Comparison of ENCODE assay signal across 16 mouse cellular contexts in the genomic region with DNA sequence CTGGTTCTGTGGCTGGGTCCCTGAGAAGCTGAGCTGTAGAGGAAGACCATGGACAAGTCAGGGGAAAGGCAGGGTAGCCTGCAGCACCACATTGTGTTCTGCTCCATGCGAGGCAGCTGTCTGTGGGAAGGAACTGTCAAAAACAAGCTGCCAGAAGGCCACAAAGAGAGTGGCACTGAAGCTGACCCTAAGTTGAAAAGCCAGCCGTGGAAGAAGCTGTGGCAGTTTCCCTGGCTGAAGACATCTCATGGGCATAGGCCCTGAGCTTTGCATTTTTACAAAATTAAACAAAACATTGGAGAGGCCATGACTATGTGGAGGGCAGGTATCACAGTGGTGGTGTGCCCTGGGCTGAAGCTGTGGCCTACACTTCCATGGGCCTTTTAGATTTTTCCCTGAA. TPM values are rescaled to one million over a fixed set of nuclear protein-coding genes. Genes with fewer than 3 reads are reported as not detected.
DNase-seq lines count a peak whose midpoint lies in the region; ATAC-seq and TF ChIP-seq lines count a peak whose summit lies in the region.
"Had no signal": no experiment of that assay in that cellular context is flagged by ENCODE, and none has a peak within 500 bp of the region (broad histone marks: within the 10 kb centered on the region; RNA-seq: fewer than 3 reads in every experiment).

No protein-coding gene starts in this region.

- H3K36me3 ChIP-seq in heart, postnatal 0 days (replicated peaks; ENCODE audit: control insufficient read depth, insufficient read depth, low read length): no peaks in the 10 kb centered on the region
- H3K36me3 ChIP-seq in lung, embryonic 14.5 days (ENCODE audit: insufficient read depth): 0 out of 2 replicates have a peak, but pooled peaks cover 3% of the 10 kb centered on the region
- H3K36me3 ChIP-seq: neural tube, embryonic 13.5 days; stomach, embryonic 15.5 days had no signal

- H3K9me3 ChIP-seq in heart, postnatal 0 days (replicated peaks; ENCODE audit: control insufficient read depth, low read length): no peaks in the 10 kb centered on the region
- no peaks in the 10 kb centered on the region for H3K9me3 ChIP-seq in lung, embryonic 14.5 days (ENCODE audit: low read depth, low read length)
- H3K9me3 ChIP-seq: neural tube, embryonic 13.5 days; stomach, embryonic 15.5 days had no signal

- ATAC-seq in heart, postnatal 0 days (ENCODE audit: insufficient read depth, low read depth): no peak
- no peak for ATAC-seq in lung, embryonic 14.5 days (ENCODE audit: insufficient read depth)
- ATAC-seq: Patski had no signal

- TF ChIP-seq EP300 in heart, postnatal 0 days (IDR thresholded peaks at IDR 0.05; ENCODE audit: low read depth): no peak

- peaks cover 59% of the 10 kb centered on the region for H3K4me1 ChIP-seq in heart, postnatal 0 days (ENCODE audit: control insufficient read depth, insufficient read depth)
- H3K4me1 ChIP-seq in lung, embryonic 14.5 days (ENCODE audit: insufficient read depth): peaks cover 24% of the 10 kb centered on the region; the same call in 1 of the 2 replicates

- H3K4me3 ChIP-seq in heart, postnatal 0 days (ENCODE audit: low read depth, low read length): no peak overlapping the region
- no peak overlapping the region for H3K4me3 ChIP-seq in lung, embryonic 14.5 days (ENCODE audit: low read depth, low read length)
- H3K4me3 ChIP-seq: neural tube, embryonic 13.5 days; stomach, embryonic 15.5 days had no signal

- TF ChIP-seq CTCF in heart, postnatal 0 days (IDR thresholded peaks at IDR 0.05; ENCODE audit: low read depth): no peak
- no peak for TF ChIP-seq CTCF in lung, embryonic 14.5 days (IDR thresholded peaks at IDR 0.05; ENCODE audit: low read depth)

- WGBS in heart, postnatal 0 days: 40% methylated on average over 2 of the region's 2 CpGs
- WGBS in lung, embryonic 14.5 days: 43% methylated on average over 2 of the region's 2 CpGs

- DNase-seq in adrenal gland, adult 2 months: peak; percentile 50
- no peak for DNase-seq in adrenal gland, postnatal 4 days (ENCODE audit: low spot score in 2 of 2)
- DNase-seq in heart, postnatal 0 days (ENCODE audit: low spot score): no peak
- DNase-seq in heart, adult 8-10 months (ENCODE audit: low spot score): no peak
- DNase-seq in lung, embryonic 14.5 days: no peak
- DNase-seq in lung, postnatal 4 days: no peak
- DNase-seq in right cerebral cortex, postnatal 14 days: no peak
- DNase-seq in spleen, postnatal 36 days (ENCODE audit: low spot score in 2 of 2): no peak
- DNase-seq: cerebellum, adult 9-10 months; kidney, adult 11 months; kidney, postnatal 36 days; layer of hippocampus, postnatal 36 days had no signal

- H3K4me2 ChIP-seq in heart, postnatal 0 days (ENCODE audit: low read depth, low read length): no peak overlapping the region
- no peak overlapping the region for H3K4me2 ChIP-seq in lung, embryonic 14.5 days
- H3K4me2 ChIP-seq: neural tube, embryonic 13.5 days; stomach, embryonic 15.5 days had no signal

- no peak overlapping the region for H3K9ac ChIP-seq in heart, postnatal 0 days (replicated peaks; ENCODE audit: low read depth, low read length)
- no peak overlapping the region for H3K9ac ChIP-seq in lung, embryonic 14.5 days
- H3K9ac ChIP-seq: liver, embryonic 14.5 days; neural tube, embryonic 13.5 days; stomach, embryonic 15.5 days had no signal

- H3K27me3 ChIP-seq in heart, postnatal 0 days (ENCODE audit: control insufficient read depth, insufficient read depth, low read length): no peaks in the 10 kb centered on the region
- H3K27me3 ChIP-seq in lung, embryonic 14.5 days (ENCODE audit: insufficient read depth, low read length): no peaks in the 10 kb centered on the region
- H3K27me3 ChIP-seq: neural tube, embryonic 13.5 days; Patski; stomach, embryonic 15.5 days had no signal

- H3K27ac ChIP-seq in heart, postnatal 0 days (ENCODE audit: low read depth): peak overlapping the region; percentile 88
- peak overlapping the region; percentile 13; the same call in 1 of the 2 replicates for H3K27ac ChIP-seq in lung, embryonic 14.5 days (ENCODE audit: low read depth)
- H3K27ac ChIP-seq: liver, embryonic 14.5 days; stomach, embryonic 15.5 days had no signal

RNA-seq across cellular contexts. Expression of a gene that starts 31.0 kb away (rescaled TPM):
- 100 to 1,000 TPM; 116 to 121 TPM for total RNA-seq in adrenal gland, adult 2 months (2021)
- polyA plus RNA-seq in adrenal gland, adult 2 months (2012; rRNA removed): 153 and 200 TPM in 2 replicates
- total RNA-seq in adrenal gland, postnatal 4 days (2021): 100 to 1,000 TPM; 134 TPM
- 132 and 145 TPM in 2 replicates for total RNA-seq in heart, postnatal 0 days (2014; rRNA removed; ENCODE audit: low replicate concordance)
- 13.4 and 13.9 TPM in 2 replicates for polyA plus RNA-seq in heart, postnatal 0 days (2015; fragmentation: Nextera tagmentation; extraction: Ambion mirVana)
- total RNA-seq in heart, adult 8-10 months (2022): 100 to 1,000 TPM; 124 to 170 (median 134) TPM
- 63.0 and 77.1 TPM in 2 replicates for polyA plus RNA-seq in lung, embryonic 14.5 days (2014; fragmentation: Nextera tagmentation; extraction: Ambion mirVana)
